Mouse (Mus musculus): ENCODE measurements around the gene Psmb3.

GRCm38 (mm10) chr11:97712286-97712685 is 9.1 kb downstream of the Psmb3 start:
- TF ChIP-seq POLR2A (IDR thresholded peaks at IDR 0.05; ENCODE audit: low read depth, low read length) = no peak
- TF ChIP-seq CTCF (IDR thresholded peaks at IDR 0.05; ENCODE audit: extremely low read depth, insufficient read depth, insufficient read length, insufficient replicate concordance) = no peak
